Mouse (Mus musculus) megakaryocyte, embryonic 14.5 days (primary cell): ENCODE data around the gene Gpx3.

Source experiments
- FLI1 ChIP-seq: IDR thresholded peaks from 2 replicates; pipeline ENCODE4 v1.6.1; 2012; ENCODE audit warnings: low read length, inconsistent platforms, mixed read lengths
- GATA1 ChIP-seq: IDR thresholded peaks from 3 replicates; pipeline ENCODE4 v1.6.1; 2012; ENCODE audit warnings: mixed read lengths, low read length, inconsistent platforms, borderline replicate concordance

DNA sequence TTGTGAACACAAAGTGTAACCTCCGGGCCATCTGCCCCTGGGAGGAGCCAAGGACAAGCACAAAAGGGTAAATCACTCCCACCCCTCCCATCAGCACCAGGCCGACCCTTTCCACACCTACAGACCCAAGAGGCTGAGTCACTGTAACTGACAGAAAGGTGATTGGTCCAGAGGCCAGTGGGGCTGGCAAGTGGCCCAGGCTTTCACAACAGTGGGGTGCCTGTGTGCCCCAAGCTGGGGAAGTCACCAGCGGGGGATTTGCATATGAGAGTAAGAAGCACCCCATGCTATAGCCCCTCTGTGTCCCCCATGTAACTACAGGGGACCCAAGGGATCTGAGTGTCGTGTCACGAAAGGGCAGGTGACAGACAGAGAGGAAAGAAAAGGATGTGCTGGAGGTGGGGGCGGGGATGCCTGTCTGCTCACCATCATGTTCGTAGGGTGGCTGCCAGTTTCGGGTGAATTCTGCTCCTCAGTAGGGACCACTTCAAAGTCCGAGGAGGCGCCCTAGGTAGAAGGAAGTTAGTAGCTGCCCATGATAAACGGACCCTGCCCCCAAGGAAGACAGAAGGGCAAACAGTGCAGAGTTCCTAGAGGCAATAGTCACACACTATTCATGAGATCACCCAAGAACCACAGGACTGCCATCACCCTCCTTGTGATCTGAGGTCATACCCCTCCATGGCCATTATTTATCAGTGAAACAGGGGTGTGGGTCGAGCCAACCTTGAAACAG lies 34.0 kb downstream of the Gpx3 start:
- TF ChIP-seq GATA1 (no peak), FLI1 (no peak)
